Mouse (Mus musculus) erythroblast, embryonic 14.5 days (primary cell): ENCODE data around the gene Thsd4. TPM values are rescaled to one million over a fixed set of nuclear protein-coding genes. Genes with fewer than 3 reads are reported as not detected.

Experiments
- H3K27me3 ChIP-seq: 2 replicates; pipeline ENCODE4 v1.6.1; 2012; ENCODE audit warnings: inconsistent platforms; ENCODE audit not compliant: control insufficient read depth
- H3K36me3 ChIP-seq: 2 replicates; pipeline ENCODE4 v1.6.1; 2012; ENCODE audit warnings: mild to moderate bottlenecking, inconsistent platforms; ENCODE audit not compliant: control insufficient read depth
- H3K4me1 ChIP-seq: 2 replicates; pipeline ENCODE4 v1.6.1; 2012; ENCODE audit warnings: inconsistent platforms; ENCODE audit not compliant: control insufficient read depth
- H3K4me3 ChIP-seq: replicated peaks from 2 replicates; pipeline ENCODE3; 2012; ENCODE audit warnings: moderate library complexity, mild to moderate bottlenecking, inconsistent platforms
- H3K9me3 ChIP-seq: 2 replicates; pipeline ENCODE4 v1.6.1; 2012; ENCODE audit warnings: low read length, inconsistent platforms, mixed read lengths; ENCODE audit not compliant: control insufficient read depth
- GATA1 ChIP-seq: IDR thresholded peaks from 2 replicates; pipeline ENCODE4 v1.6.1; 2012; ENCODE audit warnings: low read length, inconsistent platforms, mixed read lengths
- TAL1 ChIP-seq: IDR thresholded peaks from 3 replicates; pipeline ENCODE4 v1.6.1; 2012; ENCODE audit warnings: low read length, inconsistent platforms, mixed read lengths
- polyA plus RNA-seq: library from polyadenylated mRNA; stranded (reverse); fragments of >175 nt; gene quantifications from 2 replicates; pipeline ENCODE4 v1.2.3, GENCODE M21; 2012

The Thsd4 gene
- polyA plus RNA-seq, 1 experiment = 0.01 TPM

- H3K4me1 ChIP-seq = no peaks in the 10 kb centered on the region
- no peak for TF ChIP-seq TAL1
- TF ChIP-seq GATA1 = no peak
- H3K9me3 ChIP-seq = no peaks in the 10 kb centered on the region
- H3K4me3 ChIP-seq = no peak overlapping the region
- H3K36me3 ChIP-seq = no peaks in the 10 kb centered on the region
- no peaks in the 10 kb centered on the region for H3K27me3 ChIP-seq
These were observed 141.3 kb downstream of the Thsd4 start for GRCm38 (mm10) chr9:60380550-60380949.

GRCm38 (mm10) chr9:60378235-60378634 is 143.6 kb downstream of the Thsd4 start:
- H3K4me3 ChIP-seq = no peak overlapping the region
- TF ChIP-seq TAL1 = no peak
- TF ChIP-seq GATA1 = no peak

GRCm38 (mm10) chr9:60373161-60373737 is 148.6 kb downstream of the Thsd4 start:
- H3K27me3 ChIP-seq = no peaks in the 10 kb centered on the region; the same call in 1 of the 2 replicates
- no peak overlapping the region for H3K4me3 ChIP-seq
- TF ChIP-seq GATA1 (no peak), TAL1 (no peak)
- peaks cover 8% of the 10 kb centered on the region for H3K4me1 ChIP-seq
- no peaks in the 10 kb centered on the region for H3K36me3 ChIP-seq
- H3K9me3 ChIP-seq = no peaks in the 10 kb centered on the region

More at GRCm38 (mm10) chr9:60378235-60378634, 143.6 kb downstream of the Thsd4 start:
- no peaks in the 10 kb centered on the region for H3K27me3 ChIP-seq
- no peaks in the 10 kb centered on the region for H3K9me3 ChIP-seq
- no peaks in the 10 kb centered on the region for H3K4me1 ChIP-seq
- no peaks in the 10 kb centered on the region for H3K36me3 ChIP-seq

- TF ChIP-seq TAL1 = no peak
- TF ChIP-seq GATA1 = no peak
- peaks cover 24% of the 10 kb centered on the region for H3K4me1 ChIP-seq
- no peaks in the 10 kb centered on the region for H3K36me3 ChIP-seq
- peaks cover 3% of the 10 kb centered on the region; the same call in 1 of the 2 replicates for H3K27me3 ChIP-seq
- no peaks in the 10 kb centered on the region for H3K9me3 ChIP-seq
- no peak overlapping the region for H3K4me3 ChIP-seq
These were observed 153.3 kb downstream of the Thsd4 start for GRCm38 (mm10) chr9:60368516-60368915.

- peaks cover 3% of the 10 kb centered on the region; the same call in 1 of the 2 replicates for H3K27me3 ChIP-seq
- peaks cover 24% of the 10 kb centered on the region for H3K4me1 ChIP-seq
- no peaks in the 10 kb centered on the region for H3K9me3 ChIP-seq
- H3K4me3 ChIP-seq = peak overlapping the region; percentile 30
- H3K36me3 ChIP-seq = no peaks in the 10 kb centered on the region
- TF ChIP-seq GATA1 = no peak
- TF ChIP-seq TAL1 = peak; percentile 28; the same call in 2 of the 3 replicates
These were observed 154.1 kb downstream of the Thsd4 start for GRCm38 (mm10) chr9:60367617-60368305.

- no peak overlapping the region for H3K4me3 ChIP-seq
- no peaks in the 10 kb centered on the region for H3K36me3 ChIP-seq
These were observed 157.6 kb downstream of the Thsd4 start for GRCm38 (mm10) chr9:60364166-60364781.

GRCm38 (mm10) chr9:60352351-60352750 is 169.5 kb downstream of the Thsd4 start:
- Histone ChIP-seq H3K4me3 (no peak overlapping the region), H3K36me3 (no peaks in the 10 kb centered on the region), H3K9me3 (no peaks in the 10 kb centered on the region), H3K4me1 (no peaks in the 10 kb centered on the region), H3K27me3 (no peaks in the 10 kb centered on the region)
- TF ChIP-seq GATA1 (no peak), TAL1 (no peak)

More at GRCm38 (mm10) chr9:60364166-60364781, 157.6 kb downstream of the Thsd4 start:
- Histone ChIP-seq H3K27me3 (peaks cover 3% of the 10 kb centered on the region; the same call in 1 of the 2 replicates), H3K9me3 (no peaks in the 10 kb centered on the region), H3K4me1 (peaks cover 24% of the 10 kb centered on the region)
- TF ChIP-seq TAL1 (no peak), GATA1 (no peak)

GRCm38 (mm10) chr9:60351153-60351552 is 170.7 kb downstream of the Thsd4 start:
- H3K4me3 ChIP-seq = no peak overlapping the region
- H3K9me3 ChIP-seq = no peaks in the 10 kb centered on the region
- no peak for TF ChIP-seq TAL1
- no peaks in the 10 kb centered on the region for H3K36me3 ChIP-seq
- H3K27me3 ChIP-seq = no peaks in the 10 kb centered on the region
- H3K4me1 ChIP-seq = no peaks in the 10 kb centered on the region

- Histone ChIP-seq H3K27me3 (no peaks in the 10 kb centered on the region), H3K36me3 (no peaks in the 10 kb centered on the region), H3K4me1 (no peaks in the 10 kb centered on the region), H3K9me3 (no peaks in the 10 kb centered on the region), H3K4me3 (no peak overlapping the region)
- TF ChIP-seq TAL1 (no peak), GATA1 (no peak)
These were observed 185.7 kb downstream of the Thsd4 start for GRCm38 (mm10) chr9:60336147-60336546.
